Mouse (Mus musculus) neural tube, embryonic 12.5 days (tissue): ENCODE data around the gene Dand5. TPM values are rescaled to one million over a fixed set of nuclear protein-coding genes. Genes with fewer than 3 reads are reported as not detected.

Source experiments
- ATAC-seq: fragments of 200-750 bp; cut with Nextera tagmentation; 2 replicates; pipeline ENCODE4 v1.8.0; 2017; ENCODE audit warnings: low read depth, mild to moderate bottlenecking, moderate TSS enrichment, moderate library complexity; ENCODE audit not compliant: low FRiP score
- H3K27ac ChIP-seq: fragments of 300-500 bp; sonication (generic); 2 replicates; pipeline ENCODE4 v1.5.1; 2016
- H3K27me3 ChIP-seq: fragments of 300-500 bp; sonication (generic); replicated peaks from 2 replicates; pipeline ENCODE4 v1.6.1; 2016; ENCODE audit warnings: mild to moderate bottlenecking
- H3K36me3 ChIP-seq: fragments of 300-500 bp; sonication (generic); 2 replicates; pipeline ENCODE4 v1.6.1; 2016; ENCODE audit warnings: mild to moderate bottlenecking
- H3K4me1 ChIP-seq: fragments of 300-500 bp; sonication (generic); 2 replicates; pipeline ENCODE4 v1.6.1; 2016
- H3K4me2 ChIP-seq: fragments of 300-500 bp; sonication (generic); replicated peaks from 2 replicates; pipeline ENCODE4 v1.6.1; 2016; ENCODE audit warnings: mild to moderate bottlenecking
- H3K4me3 ChIP-seq: fragments of 300-500 bp; sonication (generic); 2 replicates; pipeline ENCODE4 v1.5.1; 2016
- H3K9ac ChIP-seq: fragments of 300-500 bp; sonication (generic); 2 replicates; pipeline ENCODE4 v1.6.1; 2016; ENCODE audit warnings: mild to moderate bottlenecking
- H3K9me3 ChIP-seq: fragments of 300-500 bp; sonication (generic); 2 replicates; pipeline ENCODE4 v1.6.1; 2016; ENCODE audit warnings: mild to moderate bottlenecking
- WGBS: fragments of 180-500 bp; shearing (Covaris S2); methylation state at CpG from one replicate; pipeline ENCODE4 v1.1.7; 2016; 5-methylcytosine and 5-hydroxymethylcytosine counted together
- polyA plus RNA-seq: library from polyadenylated mRNA; unstranded; fragments of >200 nt; fragmentation: Nextera tagmentation; extraction: Ambion mirVana; gene quantifications from 2 replicates; pipeline ENCODE4 v1.2.1, GENCODE M21; 2016

The Dand5 gene
- polyA plus RNA-seq, 1 experiment from 2014 or later = 6.5 TPM

DNA sequence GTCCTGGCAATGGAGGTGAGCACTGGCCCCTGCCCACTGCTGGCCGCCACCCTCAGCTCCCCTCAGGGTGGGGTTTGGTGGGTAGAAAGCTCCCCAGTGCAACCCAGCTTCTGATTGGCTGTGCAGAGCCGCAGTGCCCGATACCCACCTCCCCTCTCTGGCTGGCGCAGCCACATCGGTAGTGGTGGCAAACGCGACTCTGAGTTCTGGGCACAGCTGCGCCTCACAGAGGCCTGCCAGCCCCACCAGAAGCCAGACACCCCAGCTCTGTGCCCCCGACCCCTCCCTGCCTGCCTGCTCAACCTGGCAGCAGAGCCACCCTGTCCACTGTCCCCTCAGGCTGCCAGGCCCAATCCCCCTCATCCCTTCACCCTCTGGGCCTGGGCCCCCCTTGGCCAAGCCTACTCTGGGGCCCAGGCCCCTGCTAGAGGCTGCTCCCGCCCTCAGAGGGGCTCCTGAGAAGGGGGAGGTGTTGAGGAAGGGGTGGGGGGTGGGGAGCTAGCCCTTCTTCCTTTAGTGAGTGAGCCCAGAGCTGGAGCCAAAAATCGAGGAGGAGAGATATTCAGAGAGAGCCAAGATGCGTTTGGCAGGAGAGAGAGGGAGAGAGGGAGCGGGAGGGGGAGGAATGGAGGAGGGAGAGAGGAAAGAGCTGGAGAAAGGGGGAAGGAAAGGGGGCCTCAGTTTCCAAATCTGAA is 28.7 kb downstream of the Dand5 start:
- no peak overlapping the region for H3K27ac ChIP-seq
- ATAC-seq = no peak
- 54% methylated on average over 13 of the region's 13 CpGs for WGBS
- H3K27me3 ChIP-seq = peaks cover 98% of the 10 kb centered on the region
- H3K4me3 ChIP-seq = no peak overlapping the region
- no peaks in the 10 kb centered on the region for H3K9me3 ChIP-seq
- no peaks in the 10 kb centered on the region for H3K36me3 ChIP-seq
- H3K4me2 ChIP-seq = peak overlapping the region; percentile 22; the same call in 1 of the 2 replicates
- H3K4me1 ChIP-seq = peaks cover 18% of the 10 kb centered on the region
- no peak overlapping the region for H3K9ac ChIP-seq

DNA sequence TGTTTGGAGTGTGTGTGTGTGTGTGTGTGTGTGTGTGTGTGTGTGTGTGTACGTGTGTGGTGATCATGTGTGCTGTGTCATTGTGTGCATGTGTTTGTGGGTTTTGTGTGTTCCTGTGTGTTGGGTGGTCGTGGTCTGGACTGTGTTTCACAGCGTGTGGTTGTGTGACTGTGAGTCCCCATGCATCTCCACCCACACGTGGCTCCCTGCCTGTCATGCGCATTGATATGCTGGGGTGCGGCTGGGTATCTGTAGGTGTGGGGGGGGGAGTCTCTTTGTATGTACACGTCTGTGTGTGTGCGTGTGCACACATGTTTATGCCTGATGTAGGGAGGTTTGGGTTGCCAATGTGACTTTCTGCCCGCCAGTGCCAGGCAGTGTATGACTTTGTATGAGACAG is 29.5 kb downstream of the Dand5 start:
- H3K4me3 ChIP-seq = no peak overlapping the region
- WGBS = 84% methylated on average over 9 of the region's 9 CpGs
- no peak overlapping the region for H3K4me2 ChIP-seq
- no peak overlapping the region for H3K27ac ChIP-seq
- no peaks in the 10 kb centered on the region for H3K9me3 ChIP-seq
- ATAC-seq = no peak
- no peaks in the 10 kb centered on the region for H3K36me3 ChIP-seq
- H3K9ac ChIP-seq = no peak overlapping the region
- peaks cover 10% of the 10 kb centered on the region for H3K4me1 ChIP-seq
- peaks cover 98% of the 10 kb centered on the region for H3K27me3 ChIP-seq

DNA sequence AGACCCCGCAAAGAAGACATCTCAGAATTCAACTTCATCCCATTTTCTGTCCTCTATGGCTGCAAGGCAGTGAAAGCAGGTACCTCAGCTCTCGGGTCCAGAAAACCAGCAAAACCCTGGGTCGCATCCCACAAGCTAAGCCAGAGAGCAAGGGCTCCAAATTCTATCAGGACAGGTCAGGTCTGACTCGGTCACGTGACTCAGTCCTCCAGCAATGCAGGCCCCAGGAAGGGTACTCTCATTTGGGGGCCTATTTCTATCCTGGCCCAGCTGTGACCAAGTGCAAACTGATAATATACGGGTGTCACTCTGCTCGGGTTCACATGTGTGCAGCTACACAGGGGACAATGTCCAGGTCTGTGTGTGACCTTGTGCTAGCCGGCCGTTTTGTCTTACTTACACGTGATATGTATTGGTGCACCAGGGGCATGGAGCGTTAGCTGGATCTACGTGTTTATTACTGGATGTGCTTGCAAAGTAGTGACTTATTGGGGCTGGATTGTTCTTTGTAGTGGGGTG is 30.1 kb downstream of the Dand5 start:
- peaks cover 98% of the 10 kb centered on the region for H3K27me3 ChIP-seq
- H3K4me2 ChIP-seq = no peak overlapping the region
- H3K4me1 ChIP-seq = peaks cover 6% of the 10 kb centered on the region
- ATAC-seq = no peak
- H3K9ac ChIP-seq = no peak overlapping the region
- no peak overlapping the region for H3K27ac ChIP-seq
- H3K9me3 ChIP-seq = no peaks in the 10 kb centered on the region
- H3K36me3 ChIP-seq = no peaks in the 10 kb centered on the region
- 75% methylated on average over 12 of the region's 12 CpGs for WGBS
- no peak overlapping the region for H3K4me3 ChIP-seq

GRCm38 (mm10) chr8:84790537-84790936 is 32.1 kb downstream of the Dand5 start:
- H3K4me2 ChIP-seq = no peak overlapping the region
- no peaks in the 10 kb centered on the region for H3K36me3 ChIP-seq
- no peaks in the 10 kb centered on the region for H3K9me3 ChIP-seq
- H3K27me3 ChIP-seq = peaks cover 98% of the 10 kb centered on the region
- 0 out of 2 replicates have a peak overlapping the region, but pooled peaks have one; percentile 13 for H3K9ac ChIP-seq
- H3K27ac ChIP-seq = no peak overlapping the region
- H3K4me3 ChIP-seq = no peak overlapping the region
- WGBS = 79% methylated on average over 2 of the region's 2 CpGs
- ATAC-seq = no peak
- H3K4me1 ChIP-seq = peaks cover 10% of the 10 kb centered on the region

DNA sequence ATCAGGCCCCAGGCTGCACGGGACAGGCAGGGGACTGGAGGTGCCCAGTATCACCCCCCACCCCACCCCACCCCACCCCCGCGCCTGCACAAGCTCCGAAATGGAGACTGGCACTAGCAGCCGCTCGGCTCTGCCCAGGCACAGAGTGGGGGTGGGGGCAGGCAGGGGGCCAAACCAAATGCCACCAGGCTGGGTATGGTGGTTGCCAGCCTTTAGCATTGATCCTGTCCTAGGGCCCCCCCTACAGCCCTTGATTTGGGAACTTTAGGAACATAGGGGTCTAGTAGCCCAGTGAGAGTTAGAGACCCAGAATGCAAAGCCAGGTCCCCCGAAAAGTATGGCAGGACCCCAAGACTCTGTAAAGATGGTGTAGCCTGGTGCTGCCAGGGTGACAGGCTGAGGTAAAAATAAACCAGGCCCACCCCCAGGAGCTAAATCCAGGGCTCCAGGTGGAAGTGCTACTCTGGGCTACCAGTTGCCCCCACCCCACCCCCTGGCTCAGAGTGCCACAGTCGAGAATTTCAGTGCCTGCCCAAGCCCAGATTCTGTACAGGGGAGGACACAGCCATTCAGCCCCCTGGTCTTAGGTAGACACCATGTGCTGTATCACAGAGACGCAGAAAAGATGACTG is 32.7 kb downstream of the Dand5 start:
- Histone ChIP-seq H3K4me2 (no peak overlapping the region), H3K27ac (no peak overlapping the region), H3K27me3 (peaks cover 98% of the 10 kb centered on the region), H3K9me3 (no peaks in the 10 kb centered on the region), H3K36me3 (no peaks in the 10 kb centered on the region), H3K4me3 (no peak overlapping the region), H3K4me1 (peaks cover 10% of the 10 kb centered on the region), H3K9ac (no peak overlapping the region)
- 75% methylated on average over 9 of the region's 9 CpGs for WGBS
- ATAC-seq = no peak

GRCm38 (mm10) chr8:84789345-84789744 is 33.3 kb downstream of the Dand5 start:
- H3K27ac ChIP-seq = no peak overlapping the region
- peaks cover 98% of the 10 kb centered on the region for H3K27me3 ChIP-seq
- no peak overlapping the region for H3K9ac ChIP-seq
- peaks cover 16% of the 10 kb centered on the region for H3K4me1 ChIP-seq
- ATAC-seq = no peak
- no peak overlapping the region for H3K4me2 ChIP-seq
- H3K4me3 ChIP-seq = no peak overlapping the region
- 46% methylated on average over 5 of the region's 5 CpGs for WGBS
- no peaks in the 10 kb centered on the region for H3K36me3 ChIP-seq
- no peaks in the 10 kb centered on the region for H3K9me3 ChIP-seq

DNA sequence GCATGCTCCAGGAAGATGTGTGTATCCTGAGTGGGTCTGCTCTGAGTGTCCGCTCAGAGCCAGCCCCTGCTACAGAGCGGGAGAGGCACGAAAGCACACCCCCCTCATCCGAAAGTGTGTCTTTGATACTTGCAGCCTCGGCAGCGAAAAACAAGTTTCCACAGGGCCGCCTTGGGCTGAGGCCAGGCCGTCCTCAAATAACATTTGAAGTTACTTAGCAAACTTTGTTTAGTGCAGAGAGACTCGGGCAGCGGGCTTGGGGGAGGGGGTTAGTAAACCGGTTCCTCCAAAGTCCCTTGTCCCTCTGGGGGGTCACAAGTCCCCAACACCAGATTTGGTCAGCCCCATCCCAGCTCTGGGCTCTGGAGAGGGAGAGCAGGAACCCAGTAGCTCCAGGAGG is 33.7 kb downstream of the Dand5 start:
- WGBS = 12% methylated on average over 11 of the region's 11 CpGs
- peaks cover 98% of the 10 kb centered on the region for H3K27me3 ChIP-seq
- H3K4me2 ChIP-seq = no peak overlapping the region
- H3K4me1 ChIP-seq = peaks cover 15% of the 10 kb centered on the region
- H3K4me3 ChIP-seq = no peak overlapping the region
- no peak overlapping the region for H3K9ac ChIP-seq
- ATAC-seq = no peak
- H3K9me3 ChIP-seq = no peaks in the 10 kb centered on the region
- no peak overlapping the region for H3K27ac ChIP-seq
- no peaks in the 10 kb centered on the region for H3K36me3 ChIP-seq

- 3% methylated on average over 14 of the region's 14 CpGs for WGBS
- H3K4me1 ChIP-seq = peaks cover 12% of the 10 kb centered on the region
- no peak overlapping the region for H3K4me3 ChIP-seq
- H3K4me2 ChIP-seq = no peak overlapping the region
- H3K27ac ChIP-seq = no peak overlapping the region
- ATAC-seq = no peak
- H3K27me3 ChIP-seq = peaks cover 98% of the 10 kb centered on the region
- no peak overlapping the region for H3K9ac ChIP-seq
- H3K36me3 ChIP-seq = no peaks in the 10 kb centered on the region
- no peaks in the 10 kb centered on the region for H3K9me3 ChIP-seq
These were observed 34.9 kb downstream of the Dand5 start for GRCm38 (mm10) chr8:84787523-84788302.

DNA sequence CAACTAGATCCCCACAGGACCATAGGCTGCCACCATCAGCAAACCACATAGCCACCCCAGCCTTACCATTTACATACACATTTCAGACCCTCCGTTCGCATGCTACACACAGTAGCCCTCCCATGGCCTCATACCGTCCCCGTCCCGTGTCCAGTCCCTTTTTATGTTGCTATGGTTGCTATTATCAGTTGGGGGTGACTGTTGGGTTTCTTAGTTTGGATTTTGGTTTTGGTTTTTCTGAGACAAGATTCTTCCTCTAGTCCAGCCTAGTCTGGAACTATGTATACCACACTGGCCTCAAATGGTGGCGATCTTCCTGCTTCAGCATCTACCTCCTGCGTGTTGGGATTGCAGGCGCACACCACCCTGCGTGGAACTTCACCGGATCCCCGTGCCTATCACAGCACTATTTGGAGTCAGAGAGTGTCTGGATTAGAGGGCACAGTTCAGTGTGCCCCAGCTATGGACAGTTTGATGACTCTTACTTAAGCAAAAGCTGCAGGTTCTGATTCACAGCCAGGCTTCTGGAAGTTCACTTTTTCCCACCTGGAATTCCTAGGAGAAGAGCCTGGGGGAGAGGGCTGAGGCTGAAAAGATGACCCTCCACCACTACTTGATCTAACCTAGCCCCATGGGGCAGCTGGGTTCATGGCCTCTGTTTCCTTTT is 35.7 kb downstream of the Dand5 start:
- Histone ChIP-seq H3K27ac (no peak overlapping the region), H3K4me1 (peaks cover 12% of the 10 kb centered on the region), H3K9me3 (no peaks in the 10 kb centered on the region), H3K4me2 (no peak overlapping the region), H3K27me3 (peaks cover 98% of the 10 kb centered on the region), H3K4me3 (no peak overlapping the region), H3K36me3 (no peaks in the 10 kb centered on the region), H3K9ac (no peak overlapping the region)
- 6% methylated on average over 11 of the region's 11 CpGs for WGBS
- ATAC-seq = no peak

GRCm38 (mm10) chr8:84785756-84786677 is 36.6 kb downstream of the Dand5 start:
- H3K4me2 ChIP-seq = no peak overlapping the region; the same call in 1 of the 2 replicates
- H3K9me3 ChIP-seq = no peaks in the 10 kb centered on the region
- 1% methylated on average over 38 of the region's 38 CpGs for WGBS
- no peaks in the 10 kb centered on the region for H3K36me3 ChIP-seq
- H3K27me3 ChIP-seq = peaks cover 100% of the 10 kb centered on the region
- no peak overlapping the region for H3K9ac ChIP-seq
- no peak for ATAC-seq
- peaks cover 12% of the 10 kb centered on the region for H3K4me1 ChIP-seq
- H3K27ac ChIP-seq = no peak overlapping the region
- no peak overlapping the region for H3K4me3 ChIP-seq

- H3K4me2 ChIP-seq = no peak overlapping the region
- H3K27me3 ChIP-seq = peaks cover 100% of the 10 kb centered on the region
- peaks cover 12% of the 10 kb centered on the region for H3K4me1 ChIP-seq
- H3K9me3 ChIP-seq = no peaks in the 10 kb centered on the region
- H3K27ac ChIP-seq = no peak overlapping the region
- ATAC-seq = no peak
- no peak overlapping the region for H3K9ac ChIP-seq
- H3K36me3 ChIP-seq = no peaks in the 10 kb centered on the region
- H3K4me3 ChIP-seq = no peak overlapping the region
- WGBS = 4% methylated on average over 11 of the region's 11 CpGs
These were observed 37.2 kb downstream of the Dand5 start for GRCm38 (mm10) chr8:84785506-84785755.
